ENCODE assay signal across 11 mouse cellular contexts in genomic region chr6:145046266-145046890, GRCm38 (mm10). TPM values are rescaled to one million over a fixed set of nuclear protein-coding genes. Genes with fewer than 3 reads are reported as not detected.
A peak's percentile ranks its signal among the peaks of the same experiment; 100 is the strongest.
DNase-seq lines count a peak whose midpoint lies in the region; ATAC-seq and TF ChIP-seq lines count a peak whose summit lies in the region.
"Had no signal": no experiment of that assay in that cellular context is flagged by ENCODE, and none has a peak within 500 bp of the region (broad histone marks: within the 10 kb centered on the region; RNA-seq: fewer than 3 reads in every experiment).

No protein-coding gene starts in this region.

- DNase-seq in heart, postnatal 14 days = no peak
- peak; percentile 57 for DNase-seq in brain, embryonic 14.5 days (ENCODE audit: low read depth)
- DNase-seq in liver, postnatal 0 days = no peak
- DNase-seq: heart, postnatal 36 days; lung, adult 2 months had no signal

- TF ChIP-seq EP300 in liver, postnatal 0 days (IDR thresholded peaks at IDR 0.05; ENCODE audit: low read depth) = no peak

- H3K36me3 ChIP-seq in heart, embryonic 11.5 days (ENCODE audit: control insufficient read depth, insufficient read depth, low read length) = no peaks in the 10 kb centered on the region
- H3K36me3 ChIP-seq in forebrain, embryonic 16.5 days (ENCODE audit: control insufficient read depth, insufficient read depth) = no peaks in the 10 kb centered on the region
- H3K36me3 ChIP-seq in midbrain, embryonic 13.5 days = no peaks in the 10 kb centered on the region; the same call in 1 of the 2 replicates
- no peaks in the 10 kb centered on the region for H3K36me3 ChIP-seq in kidney, embryonic 15.5 days
- no peaks in the 10 kb centered on the region for H3K36me3 ChIP-seq in liver, postnatal 0 days (replicated peaks; ENCODE audit: insufficient read depth, low read length)
- no peaks in the 10 kb centered on the region for H3K36me3 ChIP-seq in intestine, embryonic 15.5 days
- H3K36me3 ChIP-seq: stomach, embryonic 15.5 days had no signal

- peak overlapping the region; percentile 93 for H3K4me2 ChIP-seq in heart, embryonic 11.5 days
- H3K4me2 ChIP-seq in forebrain, embryonic 16.5 days (ENCODE audit: low read length) = peak overlapping the region; percentile 94
- H3K4me2 ChIP-seq in midbrain, embryonic 13.5 days (replicated peaks) = peak overlapping the region; percentile 94
- no peak overlapping the region for H3K4me2 ChIP-seq in kidney, embryonic 15.5 days
- no peak overlapping the region for H3K4me2 ChIP-seq in liver, postnatal 0 days (ENCODE audit: low read depth, low read length)
- H3K4me2 ChIP-seq in intestine, embryonic 15.5 days (replicated peaks) = no peak overlapping the region

- no peak for TF ChIP-seq CTCF in brain, embryonic 14.5 days (IDR thresholded peaks at IDR 0.05; ENCODE audit: borderline replicate concordance, extremely low read depth, insufficient read depth, insufficient read length)
- TF ChIP-seq CTCF in liver, postnatal 0 days (IDR thresholded peaks at IDR 0.05; ENCODE audit: low read depth) = no peak

- intact Hi-C loops in heart, postnatal 14 days (cut with DNase I) = no loop called here

- no peaks in the 10 kb centered on the region for H3K9me3 ChIP-seq in heart, embryonic 11.5 days (replicated peaks; ENCODE audit: control insufficient read depth, low read length)
- no peaks in the 10 kb centered on the region for H3K9me3 ChIP-seq in forebrain, embryonic 16.5 days (ENCODE audit: control insufficient read depth, low read length)
- H3K9me3 ChIP-seq in midbrain, embryonic 13.5 days = no peaks in the 10 kb centered on the region
- H3K9me3 ChIP-seq in kidney, embryonic 15.5 days (replicated peaks) = no peaks in the 10 kb centered on the region
- no peaks in the 10 kb centered on the region for H3K9me3 ChIP-seq in liver, postnatal 0 days (ENCODE audit: low read length)
- H3K9me3 ChIP-seq in intestine, embryonic 15.5 days = no peaks in the 10 kb centered on the region
- H3K9me3 ChIP-seq: stomach, embryonic 15.5 days had no signal

- 70% methylated on average over 13 of the region's 13 CpGs for WGBS in heart, embryonic 11.5 days (ENCODE audit: insufficient replicate concordance)
- WGBS in forebrain, embryonic 16.5 days = 39% methylated on average over 13 of the region's 13 CpGs
- 66% methylated on average over 13 of the region's 13 CpGs for WGBS in midbrain, embryonic 13.5 days
- 86% methylated on average over 13 of the region's 13 CpGs for WGBS in kidney, embryonic 15.5 days
- 70% methylated on average over 13 of the region's 13 CpGs for WGBS in liver, postnatal 0 days (ENCODE audit: insufficient replicate concordance)
- WGBS in intestine, embryonic 15.5 days = 78% methylated on average over 13 of the region's 13 CpGs

- no peak overlapping the region for H3K27ac ChIP-seq in heart, embryonic 11.5 days (ENCODE audit: low read depth, low read length)
- H3K27ac ChIP-seq in forebrain, embryonic 16.5 days (ENCODE audit: low read length) = peak overlapping the region; percentile 85; the same call in 1 of the 2 replicates
- peak overlapping the region; percentile 83 for H3K27ac ChIP-seq in midbrain, embryonic 13.5 days
- H3K27ac ChIP-seq in kidney, embryonic 15.5 days = no peak overlapping the region
- H3K27ac ChIP-seq in liver, postnatal 0 days (ENCODE audit: low read depth) = no peak overlapping the region
- H3K27ac ChIP-seq in intestine, embryonic 15.5 days = no peak overlapping the region
- H3K27ac ChIP-seq: stomach, embryonic 15.5 days had no signal

- no peak for ATAC-seq in heart, embryonic 11.5 days (replicated peaks; ENCODE audit: insufficient number of reproducible peaks, low FRiP score, low TSS enrichment)
- peak; percentile 8; the same call in 1 of the 2 replicates for ATAC-seq in forebrain, embryonic 16.5 days
- no peak for ATAC-seq in midbrain, embryonic 13.5 days
- no peak for ATAC-seq in kidney, embryonic 15.5 days (replicated peaks; ENCODE audit: low FRiP score)
- no peak for ATAC-seq in liver, postnatal 0 days
- no peak for ATAC-seq in intestine, embryonic 15.5 days

- H3K9ac ChIP-seq in heart, embryonic 11.5 days (ENCODE audit: low read depth, low read length) = no peak overlapping the region
- H3K9ac ChIP-seq in forebrain, embryonic 16.5 days (replicated peaks; ENCODE audit: low read depth, low read length) = peak overlapping the region; percentile 69
- H3K9ac ChIP-seq in midbrain, embryonic 13.5 days (replicated peaks) = peak overlapping the region; percentile 82
- H3K9ac ChIP-seq in kidney, embryonic 15.5 days = no peak overlapping the region
- no peak overlapping the region for H3K9ac ChIP-seq in liver, postnatal 0 days (replicated peaks)
- no peak overlapping the region for H3K9ac ChIP-seq in intestine, embryonic 15.5 days
- H3K9ac ChIP-seq: stomach, embryonic 15.5 days had no signal

- H3K4me1 ChIP-seq in heart, embryonic 11.5 days (ENCODE audit: control insufficient read depth, insufficient read depth, low read length) = peaks cover 9% of the 10 kb centered on the region; the same call in 1 of the 2 replicates
- peaks cover 40% of the 10 kb centered on the region for H3K4me1 ChIP-seq in forebrain, embryonic 16.5 days (replicated peaks; ENCODE audit: control insufficient read depth, insufficient read depth, low read length)
- peaks cover 56% of the 10 kb centered on the region for H3K4me1 ChIP-seq in midbrain, embryonic 13.5 days (replicated peaks)
- peaks cover 27% of the 10 kb centered on the region for H3K4me1 ChIP-seq in kidney, embryonic 15.5 days
- peaks cover 6% of the 10 kb centered on the region; the same call in 1 of the 2 replicates for H3K4me1 ChIP-seq in liver, postnatal 0 days (ENCODE audit: insufficient read depth)
- peaks cover 15% of the 10 kb centered on the region for H3K4me1 ChIP-seq in intestine, embryonic 15.5 days (replicated peaks)

- no peak overlapping the region for H3K4me3 ChIP-seq in heart, embryonic 11.5 days (ENCODE audit: low read depth, low read length)
- H3K4me3 ChIP-seq in forebrain, embryonic 16.5 days (replicated peaks; ENCODE audit: low read length) = peak overlapping the region; percentile 63
- peak overlapping the region; percentile 63 for H3K4me3 ChIP-seq in midbrain, embryonic 13.5 days (replicated peaks)
- no peak overlapping the region for H3K4me3 ChIP-seq in kidney, embryonic 15.5 days (replicated peaks)
- H3K4me3 ChIP-seq in liver, postnatal 0 days (ENCODE audit: low read depth, low read length) = no peak overlapping the region
- H3K4me3 ChIP-seq in intestine, embryonic 15.5 days (replicated peaks) = no peak overlapping the region

- peaks cover 4% of the 10 kb centered on the region; the same call in 1 of the 2 replicates for H3K27me3 ChIP-seq in heart, embryonic 11.5 days (ENCODE audit: control insufficient read depth, insufficient read depth, low read length)
- H3K27me3 ChIP-seq in forebrain, embryonic 16.5 days (replicated peaks; ENCODE audit: control insufficient read depth, insufficient read depth, low read length) = no peaks in the 10 kb centered on the region
- H3K27me3 ChIP-seq in midbrain, embryonic 13.5 days = 0 out of 2 replicates have a peak, but pooled peaks cover 4% of the 10 kb centered on the region
- peaks cover 26% of the 10 kb centered on the region for H3K27me3 ChIP-seq in kidney, embryonic 15.5 days
- H3K27me3 ChIP-seq in liver, postnatal 0 days (ENCODE audit: insufficient read depth, low read length) = peaks cover 35% of the 10 kb centered on the region
- H3K27me3 ChIP-seq in intestine, embryonic 15.5 days (replicated peaks) = peaks cover 26% of the 10 kb centered on the region

- TF ChIP-seq POLR2A in brain, embryonic 14.5 days (IDR thresholded peaks at IDR 0.05; ENCODE audit: borderline replicate concordance, extremely low read depth, insufficient read depth, insufficient read length, poor library complexity, severe bottlenecking) = no peak

RNA-seq across cellular contexts. Expression of gene Bcat1, which starts 29.6 kb away (rescaled TPM):
- 24.1 and 24.2 TPM in 2 replicates for polyA plus RNA-seq in heart, embryonic 11.5 days (2014; fragmentation: Nextera tagmentation; extraction: Ambion mirVana)
- 1 to 10 TPM; 2.2 to 2.5 TPM for total RNA-seq in heart, postnatal 14 days (2021)
- polyA plus RNA-seq in brain, embryonic 14.5 days (2012; rRNA removed) = 14.2 and 34.6 TPM in 2 replicates
- polyA plus RNA-seq in forebrain, embryonic 16.5 days (2015; fragmentation: Nextera tagmentation; extraction: Ambion mirVana) = 108 and 110 TPM in 2 replicates
- 109 and 116 TPM in 2 replicates for polyA plus RNA-seq in midbrain, embryonic 13.5 days (2015; fragmentation: Nextera tagmentation; extraction: Ambion mirVana)
- polyA plus RNA-seq in kidney, embryonic 15.5 days (2015; fragmentation: Nextera tagmentation; extraction: Ambion mirVana) = 9.1 and 9.5 TPM in 2 replicates
- polyA plus RNA-seq in liver, postnatal 0 days (2015; fragmentation: Nextera tagmentation; extraction: Ambion mirVana) = 0.46 and 0.81 TPM in 2 replicates
- polyA plus RNA-seq in intestine, embryonic 15.5 days (2015; fragmentation: Nextera tagmentation; extraction: Ambion mirVana) = 6.1 and 6.6 TPM in 2 replicates

Comparison
In these comparisons a context has a peak if more than half of its experiments do, and no peak if none do; other contexts are left out.
1. H3K27ac ChIP-seq: peak in forebrain, embryonic 16.5 days (single experiment) and midbrain, embryonic 13.5 days (single experiment); none in heart, embryonic 11.5 days (single experiment), kidney, embryonic 15.5 days (single experiment), liver, postnatal 0 days (single experiment) and intestine, embryonic 15.5 days (single experiment).
2. H3K4me2 ChIP-seq: peak in heart, embryonic 11.5 days (single experiment), forebrain, embryonic 16.5 days (single experiment) and midbrain, embryonic 13.5 days (single experiment); none in kidney, embryonic 15.5 days (single experiment), liver, postnatal 0 days (single experiment) and intestine, embryonic 15.5 days (single experiment).
3. H3K4me3 ChIP-seq: peak in forebrain, embryonic 16.5 days (single experiment) and midbrain, embryonic 13.5 days (single experiment); none in heart, embryonic 11.5 days (single experiment), kidney, embryonic 15.5 days (single experiment), liver, postnatal 0 days (single experiment) and intestine, embryonic 15.5 days (single experiment).
4. H3K9ac ChIP-seq: peak in forebrain, embryonic 16.5 days (single experiment) and midbrain, embryonic 13.5 days (single experiment); none in heart, embryonic 11.5 days (single experiment), kidney, embryonic 15.5 days (single experiment), liver, postnatal 0 days (single experiment) and intestine, embryonic 15.5 days (single experiment).